Mouse (Mus musculus): ENCODE data around the gene Gopc. TPM values are rescaled to one million over a fixed set of nuclear protein-coding genes. Genes with fewer than 3 reads are reported as not detected.

Gopc gene
- polyA plus RNA-seq, 1 experiment from 2014 or later, result 30.4 TPM

DNA sequence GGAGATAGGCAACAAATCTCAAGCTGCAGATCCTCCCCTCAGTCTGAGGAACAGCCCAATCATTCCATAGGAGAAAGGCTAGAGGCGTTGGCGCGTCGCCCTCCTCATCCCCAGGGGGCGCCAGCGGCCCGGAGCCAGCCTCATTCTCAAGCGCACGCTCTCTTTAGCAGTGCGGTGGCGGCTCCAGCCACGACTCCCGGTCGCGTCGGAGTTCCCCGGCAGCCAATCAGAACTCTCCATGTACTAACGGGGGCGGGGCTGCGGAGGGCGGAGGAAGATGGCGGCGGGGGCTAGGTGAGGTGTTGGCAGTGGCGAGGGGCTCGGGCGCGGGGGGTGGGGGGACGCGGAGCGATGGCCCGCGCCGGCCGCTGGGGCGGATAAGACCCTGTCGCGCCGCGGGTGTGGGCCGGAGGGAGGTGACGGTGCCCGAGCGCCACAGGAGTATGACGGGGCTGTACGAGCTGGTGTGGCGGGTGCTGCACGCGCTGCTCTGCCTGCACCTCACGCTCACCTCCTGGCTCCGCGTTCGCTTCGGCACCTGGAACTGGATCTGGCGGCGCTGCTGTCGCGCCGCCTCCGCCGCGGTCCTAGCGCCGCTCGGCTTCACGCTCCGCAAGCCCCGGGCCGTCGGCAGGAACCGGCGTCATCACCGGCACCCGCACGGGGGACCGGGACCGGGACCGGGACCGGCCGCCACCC is 35.5 kb upstream of the Gopc start, which contains the start of gene Nus1:
Gene Nus1 (plus strand): TSS at position 249 of the 699 bp plus-strand sequence.
- WGBS, result under 1% methylated on average over 77 of the region's 79 CpGs

DNA sequence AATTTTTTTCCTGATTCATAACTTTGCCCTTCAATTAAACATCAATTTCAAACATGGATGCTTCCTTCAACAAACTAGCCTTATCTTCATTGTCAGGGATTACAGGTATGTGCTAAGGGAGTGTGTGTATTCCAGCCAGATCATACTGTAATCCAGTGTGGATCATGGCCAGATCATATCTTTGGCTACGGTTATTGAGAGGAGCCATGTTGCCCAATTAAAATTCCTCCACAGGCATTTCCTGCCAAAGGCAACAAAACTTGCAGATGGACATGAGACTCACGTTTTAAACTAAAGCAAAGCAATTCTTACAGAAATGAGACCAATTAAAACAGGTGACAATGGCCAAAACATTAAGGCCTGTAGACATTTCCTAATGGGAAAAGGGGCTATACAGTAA is 34.5 kb upstream of the Gopc start:
- H3K4me3 ChIP-seq (replicated peaks), result peak overlapping the region; percentile 89
- H3K27ac ChIP-seq (replicated peaks), result no peak overlapping the region
- ATAC-seq (ENCODE audit: low FRiP score), result no peak
- peak overlapping the region; percentile 54 for H3K4me2 ChIP-seq
- peak overlapping the region; percentile 41; the same call in 1 of the 2 replicates for H3K9ac ChIP-seq (replicated peaks)
- no peaks in the 10 kb centered on the region for H3K9me3 ChIP-seq (replicated peaks)
- H3K4me1 ChIP-seq, result peaks cover 24% of the 10 kb centered on the region
- no peaks in the 10 kb centered on the region for H3K27me3 ChIP-seq (replicated peaks)
- WGBS, result 68% methylated on average over 2 of the region's 2 CpGs
- no peaks in the 10 kb centered on the region for H3K36me3 ChIP-seq

More for the DNA sequence above, 35.5 kb upstream of the Gopc start, which contains the start of gene Nus1:
- ATAC-seq (ENCODE audit: low FRiP score), result peak; percentile 99
- Histone ChIP-seq H3K4me2 (peak within 1 kb of the TSS; percentile 68), H3K27me3 (replicated peaks) (no peaks in the 10 kb centered on the region), H3K4me3 (replicated peaks) (peak within 1 kb of the TSS; percentile 89), H3K27ac (replicated peaks) (peak within 1 kb of the TSS; percentile 99), H3K36me3 (no peaks in the 10 kb centered on the region), H3K9ac (replicated peaks) (peak within 1 kb of the TSS; percentile 80), H3K9me3 (replicated peaks) (no peaks in the 10 kb centered on the region), H3K4me1 (peaks cover 27% of the 10 kb centered on the region)

DNA sequence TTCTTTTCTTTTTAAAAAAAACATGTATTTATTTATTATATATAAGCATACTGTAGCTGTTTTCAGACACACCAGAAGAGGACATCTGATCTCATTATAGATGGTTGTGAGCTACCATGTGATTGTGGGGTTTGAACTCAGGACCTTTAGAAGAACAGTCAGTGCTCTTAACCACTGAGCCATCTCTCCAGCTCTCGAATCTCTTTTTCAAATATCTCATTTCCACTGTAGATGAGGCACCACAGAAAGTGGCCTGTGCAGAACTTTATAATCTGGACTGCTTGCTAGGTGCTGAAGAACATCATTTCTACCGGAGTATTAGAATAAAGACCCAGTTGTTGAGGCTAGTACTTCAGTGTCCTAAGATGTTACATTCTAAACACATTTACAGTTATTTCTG is 33.1 kb upstream of the Gopc start:
- H3K4me3 ChIP-seq (replicated peaks), result no peak overlapping the region
- no peak for ATAC-seq (ENCODE audit: low FRiP score)
- no peak overlapping the region for H3K4me2 ChIP-seq
- peaks cover 15% of the 10 kb centered on the region for H3K4me1 ChIP-seq
- no peak overlapping the region for H3K27ac ChIP-seq (replicated peaks)
- H3K27me3 ChIP-seq (replicated peaks), result no peaks in the 10 kb centered on the region; the same call in 1 of the 2 replicates
- no peak overlapping the region for H3K9ac ChIP-seq (replicated peaks)
- no peaks in the 10 kb centered on the region for H3K36me3 ChIP-seq
- WGBS, result 88% methylated on average over 2 of the region's 2 CpGs
- H3K9me3 ChIP-seq (replicated peaks), result no peaks in the 10 kb centered on the region

DNA sequence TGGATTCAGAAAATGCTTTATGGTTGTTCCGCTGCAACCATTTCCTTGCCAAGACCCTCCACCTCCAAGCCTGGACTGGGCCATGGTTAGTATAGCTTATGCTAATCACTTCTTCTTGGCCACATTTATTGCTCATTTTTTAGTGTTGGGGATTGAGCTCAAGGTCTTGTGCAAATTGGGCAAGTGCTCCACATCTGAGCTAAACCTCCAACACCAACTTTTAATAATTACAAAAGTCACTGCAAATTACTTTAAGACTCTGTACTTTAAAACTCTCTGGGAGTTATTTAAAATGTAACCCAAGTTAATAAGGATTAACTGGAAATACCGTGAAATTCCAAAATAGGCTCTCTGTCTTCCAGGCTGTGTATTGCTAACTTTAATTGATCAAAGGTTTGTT is 25.6 kb upstream of the Gopc start:
- H3K36me3 ChIP-seq, result no peaks in the 10 kb centered on the region
- no peak overlapping the region for H3K4me2 ChIP-seq
- H3K27ac ChIP-seq (replicated peaks), result no peak overlapping the region
- H3K4me3 ChIP-seq (replicated peaks), result no peak overlapping the region
- WGBS, result 92% methylated on average over 2 of the region's 2 CpGs
- no peaks in the 10 kb centered on the region; the same call in 1 of the 2 replicates for H3K27me3 ChIP-seq (replicated peaks)
- H3K9ac ChIP-seq (replicated peaks), result no peak overlapping the region
- ATAC-seq (ENCODE audit: low FRiP score), result no peak
- H3K4me1 ChIP-seq, result no peaks in the 10 kb centered on the region
- H3K9me3 ChIP-seq (replicated peaks), result no peaks in the 10 kb centered on the region

DNA sequence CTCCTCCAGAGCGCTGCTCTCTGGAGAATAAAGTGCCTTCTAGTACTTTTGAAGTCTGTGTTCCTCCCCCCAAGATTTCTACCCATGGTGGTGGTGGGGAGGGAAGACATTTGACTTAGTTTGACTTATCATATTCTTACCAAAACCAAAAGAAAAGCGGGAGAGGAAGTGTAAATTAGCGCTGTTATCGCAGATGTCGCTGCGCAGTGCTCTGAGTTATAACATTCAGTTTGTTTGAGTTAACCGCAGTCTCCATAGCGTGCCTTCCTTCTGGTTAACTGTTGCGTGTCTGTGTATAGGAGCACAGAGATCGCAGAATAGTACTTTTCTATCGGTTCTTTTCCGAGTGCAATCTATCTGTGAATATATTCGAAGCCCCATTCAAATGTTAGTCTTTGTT is 23.2 kb upstream of the Gopc start:
- Histone ChIP-seq H3K36me3 (no peaks in the 10 kb centered on the region), H3K9me3 (replicated peaks) (no peaks in the 10 kb centered on the region), H3K4me3 (replicated peaks) (no peak overlapping the region), H3K4me1 (no peaks in the 10 kb centered on the region), H3K4me2 (no peak overlapping the region), H3K27me3 (replicated peaks) (no peaks in the 10 kb centered on the region; the same call in 1 of the 2 replicates), H3K9ac (replicated peaks) (no peak overlapping the region), H3K27ac (replicated peaks) (no peak overlapping the region)
- no peak for ATAC-seq (ENCODE audit: low FRiP score)
- 89% methylated on average over 13 of the region's 13 CpGs for WGBS

DNA sequence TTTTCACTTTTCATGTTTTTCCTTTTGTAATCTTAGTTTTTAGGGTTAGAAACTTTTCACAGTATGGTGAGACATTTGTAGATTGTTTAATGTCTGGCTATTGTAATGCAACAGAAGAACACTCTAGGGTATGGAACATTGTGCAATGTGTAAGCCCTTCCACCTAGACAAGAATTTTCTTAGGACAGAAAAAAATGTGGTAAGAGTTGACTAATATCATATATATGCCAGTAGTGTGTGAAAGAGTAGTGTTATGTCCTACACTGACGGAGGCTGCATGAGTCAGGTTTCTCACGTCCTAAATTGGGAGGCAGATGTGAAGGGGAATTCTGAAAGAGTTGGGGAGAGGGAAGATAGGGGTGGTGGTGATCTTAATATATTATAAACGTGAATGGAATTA is 17.8 kb upstream of the Gopc start:
- 74% methylated on average over 3 of the region's 3 CpGs for whole genome bisulfite sequencing
- no peak overlapping the region for H3K9ac ChIP-seq (replicated peaks)
- ATAC-seq (ENCODE audit: low FRiP score), result no peak

DNA sequence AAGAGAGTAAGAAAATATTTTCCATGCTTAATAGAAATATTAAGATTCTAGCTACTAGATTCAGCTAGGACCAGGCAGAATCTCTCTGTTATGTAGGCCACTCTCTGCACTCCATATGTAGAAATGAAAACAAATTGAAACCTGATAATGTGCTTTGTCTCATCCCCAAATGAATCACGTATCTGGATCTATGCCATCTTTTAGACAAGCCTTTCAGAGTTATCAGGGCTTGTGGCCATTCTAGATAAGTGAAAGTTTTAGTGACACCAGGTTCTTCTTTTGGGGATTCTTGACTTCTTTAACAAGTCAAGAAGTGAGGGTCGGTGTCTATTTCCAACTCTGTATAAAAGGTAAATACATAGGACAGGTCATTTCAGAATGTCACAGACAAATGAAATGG is 16.8 kb upstream of the Gopc start:
- no peaks in the 10 kb centered on the region for H3K36me3 ChIP-seq
- ATAC-seq (ENCODE audit: low FRiP score), result no peak

More for the DNA sequence above, 17.8 kb upstream of the Gopc start:
- H3K4me1 ChIP-seq, result no peaks in the 10 kb centered on the region
- H3K9me3 ChIP-seq (replicated peaks), result no peaks in the 10 kb centered on the region
- no peaks in the 10 kb centered on the region for H3K27me3 ChIP-seq (replicated peaks)
- H3K4me3 ChIP-seq (replicated peaks), result no peak overlapping the region
- H3K4me2 ChIP-seq, result no peak overlapping the region
- H3K36me3 ChIP-seq, result no peaks in the 10 kb centered on the region
- no peak overlapping the region for H3K27ac ChIP-seq (replicated peaks)

DNA sequence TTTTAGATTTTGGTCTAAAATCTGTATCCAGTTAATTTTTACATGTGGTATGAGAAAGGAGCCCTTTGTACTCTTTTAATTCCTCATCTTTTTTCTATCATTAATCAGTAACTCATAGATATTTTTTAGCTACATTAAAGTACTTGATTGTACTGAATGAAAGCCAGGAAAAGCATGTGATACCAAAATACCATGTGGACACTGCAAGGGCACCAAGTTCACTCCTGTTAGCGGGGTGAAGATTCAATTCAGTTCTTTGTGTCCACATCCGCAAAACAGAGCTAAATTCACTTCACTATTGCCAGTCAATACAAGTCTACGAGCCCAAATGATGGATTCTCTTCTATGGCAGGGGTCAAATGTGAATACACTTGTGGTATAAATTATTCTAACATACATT is 14.7 kb upstream of the Gopc start:
- Histone ChIP-seq H3K9me3 (replicated peaks) (no peaks in the 10 kb centered on the region), H3K9ac (replicated peaks) (no peak overlapping the region), H3K27me3 (replicated peaks) (no peaks in the 10 kb centered on the region), H3K4me3 (replicated peaks) (no peak overlapping the region), H3K27ac (replicated peaks) (no peak overlapping the region), H3K4me2 (no peak overlapping the region), H3K4me1 (no peaks in the 10 kb centered on the region), H3K36me3 (no peaks in the 10 kb centered on the region)
- ATAC-seq (ENCODE audit: low FRiP score), result no peak
- WGBS, result 90% methylated on average over 3 of the region's 3 CpGs

More for the DNA sequence above, 16.8 kb upstream of the Gopc start:
- WGBS, result 87% methylated on average over 2 of the region's 2 CpGs
- H3K4me1 ChIP-seq, result no peaks in the 10 kb centered on the region
- H3K4me2 ChIP-seq, result no peak overlapping the region
- H3K9me3 ChIP-seq (replicated peaks), result no peaks in the 10 kb centered on the region
- no peak overlapping the region for H3K9ac ChIP-seq (replicated peaks)
- H3K27ac ChIP-seq (replicated peaks), result no peak overlapping the region
- no peaks in the 10 kb centered on the region for H3K27me3 ChIP-seq (replicated peaks)
- no peak overlapping the region for H3K4me3 ChIP-seq (replicated peaks)

DNA sequence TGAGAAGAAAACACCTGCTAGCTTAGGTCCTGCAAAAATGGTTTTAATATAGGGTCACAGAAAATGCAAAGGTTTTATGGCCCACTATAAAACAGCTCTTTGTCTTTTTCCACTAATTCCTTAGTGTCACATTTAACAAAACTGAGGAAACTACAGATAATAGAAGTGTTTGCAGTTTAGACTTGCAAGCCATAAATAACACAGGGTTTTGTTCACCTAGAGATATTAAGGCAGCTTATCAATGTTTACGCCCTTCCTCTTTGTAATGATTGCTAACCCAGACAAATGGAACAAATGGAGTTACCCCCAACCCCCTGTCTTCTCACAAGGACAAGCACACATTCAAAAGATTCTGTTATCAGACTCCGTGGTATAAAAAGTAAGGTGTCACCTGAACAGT is 9.3 kb upstream of the Gopc start:
- no peak overlapping the region for H3K4me2 ChIP-seq
- H3K4me1 ChIP-seq, result no peaks in the 10 kb centered on the region
- no peaks in the 10 kb centered on the region for H3K27me3 ChIP-seq (replicated peaks)
- H3K9ac ChIP-seq (replicated peaks), result no peak overlapping the region
- no peak overlapping the region for H3K27ac ChIP-seq (replicated peaks)
- no peak overlapping the region for H3K4me3 ChIP-seq (replicated peaks)
- H3K9me3 ChIP-seq (replicated peaks), result no peaks in the 10 kb centered on the region
- WGBS, result 68% methylated on average over 2 of the region's 2 CpGs
- ATAC-seq (ENCODE audit: low FRiP score), result no peak
- H3K36me3 ChIP-seq, result no peaks in the 10 kb centered on the region

DNA sequence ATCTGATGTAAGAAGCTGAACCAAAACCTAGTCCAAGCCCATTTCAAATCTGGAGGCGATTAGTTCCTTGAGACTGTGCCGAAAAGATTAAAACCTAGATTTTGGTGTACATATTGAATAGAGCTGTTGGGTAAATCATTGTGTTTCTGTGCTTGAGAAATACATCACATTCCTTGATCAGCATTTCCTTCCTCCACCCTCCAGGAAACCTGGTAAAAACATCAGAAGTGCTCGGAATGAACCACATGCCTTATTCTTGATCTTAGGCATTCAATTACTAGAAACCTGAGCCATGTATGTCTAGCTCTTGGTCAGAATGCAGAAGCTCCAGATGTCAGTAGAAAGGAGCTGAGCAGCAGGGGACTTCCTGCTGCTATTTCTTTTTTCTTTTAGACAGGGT is 7.5 kb upstream of the Gopc start:
- Histone ChIP-seq H3K36me3 (no peaks in the 10 kb centered on the region), H3K4me2 (no peak overlapping the region)

DNA sequence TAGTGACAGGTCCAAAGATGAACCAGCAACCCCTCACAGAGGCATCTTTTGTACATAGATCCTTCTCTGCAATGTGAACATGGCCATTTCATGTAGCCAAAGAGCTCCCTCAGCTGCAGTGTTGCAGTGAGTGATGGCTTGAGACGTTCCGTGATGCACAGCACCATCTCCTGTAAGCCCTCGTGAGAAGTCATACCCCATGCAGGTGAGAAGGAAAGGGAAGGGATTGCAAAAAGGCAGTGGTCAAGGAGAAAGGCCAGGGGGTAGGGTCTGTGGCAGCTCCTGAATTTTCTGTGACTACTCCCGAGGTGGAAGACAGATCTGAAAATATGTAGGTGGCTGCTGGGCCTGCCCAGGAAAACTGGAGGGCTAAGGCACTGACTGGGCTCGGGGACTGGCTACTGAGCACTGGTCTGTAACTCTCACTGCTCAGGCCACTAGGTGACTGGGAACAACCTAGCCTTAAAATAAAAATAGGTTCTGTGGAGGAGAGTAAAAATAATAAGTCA is 7.1 kb upstream of the Gopc start, which contains the start of gene Nepn:
Gene Nepn (plus strand): TSS at position 51 of the 509 bp plus-strand sequence.
- 83% methylated on average over 5 of the region's 5 CpGs for WGBS
- no peak for ATAC-seq (ENCODE audit: low FRiP score)
- Histone ChIP-seq H3K9me3 (replicated peaks) (no peaks in the 10 kb centered on the region), H3K4me3 (replicated peaks) (no peak within 1 kb of the TSS), H3K27ac (replicated peaks) (no peak within 1 kb of the TSS), H3K9ac (replicated peaks) (no peak within 1 kb of the TSS), H3K27me3 (replicated peaks) (no peaks in the 10 kb centered on the region), H3K36me3 (no peaks in the 10 kb centered on the region), H3K4me2 (no peak within 1 kb of the TSS), H3K4me1 (peaks cover 7% of the 10 kb centered on the region; the same call in 1 of the 2 replicates)

More for the DNA sequence above, 7.5 kb upstream of the Gopc start:
- 87% methylated on average over 3 of the region's 3 CpGs for WGBS
- Histone ChIP-seq H3K27me3 (replicated peaks) (no peaks in the 10 kb centered on the region), H3K4me1 (peaks cover 7% of the 10 kb centered on the region; the same call in 1 of the 2 replicates), H3K9ac (replicated peaks) (no peak overlapping the region), H3K9me3 (replicated peaks) (no peaks in the 10 kb centered on the region), H3K27ac (replicated peaks) (no peak overlapping the region), H3K4me3 (replicated peaks) (no peak overlapping the region)
- no peak for ATAC-seq (ENCODE audit: low FRiP score)

DNA sequence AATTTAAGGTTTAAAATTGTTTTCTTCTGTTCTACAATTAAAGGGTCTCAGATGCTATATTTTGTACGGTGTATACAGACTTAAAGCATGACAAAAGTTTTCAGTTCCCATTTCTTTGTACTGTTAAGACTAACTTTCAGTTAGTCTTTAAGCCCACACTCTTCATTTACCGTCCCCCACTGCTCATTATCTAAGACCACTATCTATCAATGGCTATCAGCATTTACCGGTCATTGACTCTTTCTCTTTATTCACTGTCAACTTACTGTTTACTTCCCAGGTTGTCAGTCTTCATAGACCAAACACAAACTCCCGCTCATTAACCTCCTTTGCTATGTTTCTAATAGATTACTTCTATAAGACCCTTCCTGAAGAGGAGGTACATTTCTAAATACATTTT is 5.3 kb upstream of the Gopc start:
- Histone ChIP-seq H3K27me3 (replicated peaks) (no peaks in the 10 kb centered on the region), H3K9me3 (replicated peaks) (no peaks in the 10 kb centered on the region), H3K4me2 (no peak overlapping the region), H3K9ac (replicated peaks) (no peak overlapping the region), H3K27ac (replicated peaks) (no peak overlapping the region), H3K36me3 (no peaks in the 10 kb centered on the region), H3K4me3 (replicated peaks) (no peak overlapping the region), H3K4me1 (peaks cover 13% of the 10 kb centered on the region)
- 74% methylated on average over 4 of the region's 4 CpGs for WGBS
- ATAC-seq (ENCODE audit: low FRiP score), result no peak

Measured in neural tube, embryonic 15.5 days (tissue).